Mouse (Mus musculus) midbrain, embryonic 15.5 days (tissue): ENCODE data around the gene Msrb3. TPM values are rescaled to one million over a fixed set of nuclear protein-coding genes. Genes with fewer than 3 reads are reported as not detected.

Experiments
- polyA plus RNA-seq: library from polyadenylated mRNA; unstranded; fragments of >200 nt; fragmentation: Nextera tagmentation; extraction: Ambion mirVana; gene quantifications from 2 replicates; pipeline ENCODE4 v1.2.1, GENCODE M21; 2015

Gene Msrb3
- polyA plus RNA-seq, 1 experiment from 2014 or later, result 0.84 TPM

Other genes starting within 250 kb of the Msrb3 start
- 2.9 and 3.1 TPM in 2 replicates for gene Lemd3, start 80.2 kb upstream of the Msrb3 start, polyA plus RNA-seq
- gene Wif1, start 134.9 kb upstream of the Msrb3 start, polyA plus RNA-seq, result 13.1 and 19.2 TPM in 2 replicates